Mouse (Mus musculus): Measurements from ENCODE around the gene Epn3. TPM values are rescaled to one million over a fixed set of nuclear protein-coding genes. Genes with fewer than 3 reads are reported as not detected.

The Epn3 gene
- polyA plus RNA-seq (2015; fragmentation: Nextera tagmentation; extraction: Ambion mirVana): 1.8 and 2.5 TPM in 2 replicates

DNA sequence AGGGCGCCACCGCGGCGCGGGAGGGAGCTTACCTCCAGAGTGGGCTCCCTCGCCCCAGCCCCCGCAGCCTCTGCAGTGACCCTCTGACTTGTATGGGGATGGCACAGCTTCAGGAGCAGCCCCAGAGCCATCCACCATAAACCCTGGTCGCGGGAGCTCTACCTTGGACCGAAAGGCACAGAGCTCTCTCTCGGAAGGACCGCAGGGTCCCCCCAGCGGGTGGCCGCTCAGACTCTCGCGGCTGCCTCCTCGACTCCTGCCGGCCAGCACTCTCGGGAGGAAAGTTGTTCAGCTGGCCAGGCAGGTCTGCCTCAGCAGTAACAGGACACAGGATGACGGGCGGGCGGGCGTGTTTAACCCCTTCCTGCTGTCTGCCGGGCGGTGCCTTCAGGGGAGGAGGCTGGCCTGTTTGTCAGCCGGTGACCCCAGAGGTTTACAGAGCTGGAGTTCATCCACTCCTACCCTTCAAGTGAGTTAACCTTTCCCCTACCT, at the start of gene Epn3:
Epn3 (minus strand) TSS at position 314 of the 492 bp plus-strand sequence.

DNA sequence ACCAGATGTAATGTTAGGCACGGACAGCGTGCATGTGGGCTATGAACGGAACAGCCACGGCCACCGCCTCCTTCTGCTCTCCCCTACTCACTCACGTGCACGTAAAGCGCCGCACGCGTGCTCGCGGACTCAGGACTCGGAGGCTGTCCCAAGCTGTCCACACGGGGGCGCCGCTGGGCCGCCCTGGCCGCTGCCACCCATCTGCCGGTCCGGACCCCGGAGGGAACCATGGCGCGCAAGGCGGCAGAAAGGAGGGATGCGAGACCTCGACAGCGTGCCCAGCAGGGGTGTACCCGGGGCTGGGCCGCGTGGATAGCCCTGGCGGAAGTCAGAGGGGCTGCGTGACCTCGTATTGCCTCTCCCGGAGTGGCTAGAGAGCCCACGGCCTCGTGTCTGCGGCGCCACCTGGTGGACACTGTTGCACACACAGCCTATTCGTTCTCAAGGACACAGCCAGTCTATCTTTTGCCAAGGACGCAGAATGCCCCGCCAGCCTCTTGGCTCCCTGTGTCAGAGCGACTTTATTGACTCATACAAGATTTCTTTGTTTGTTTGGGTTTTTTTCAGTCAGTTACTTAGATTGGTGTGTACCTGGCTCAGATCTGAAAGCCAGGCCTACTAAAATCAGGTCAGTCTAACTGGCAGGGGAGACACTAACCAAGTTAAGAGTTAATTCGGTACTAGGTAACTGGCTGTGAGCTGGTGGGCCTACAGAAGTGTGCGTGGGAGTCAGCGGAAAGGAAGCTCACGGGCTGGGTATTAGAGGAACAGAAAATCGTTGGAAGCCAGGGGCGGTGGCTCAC, 49.3 kb upstream of the Epn3 start, which contains the start of gene Rsad1:
Rsad1 (minus strand) TSS at position 368 of the 803 bp plus-strand sequence.

GRCm38 (mm10) chr11:94521219-94521843, 21.6 kb upstream of the Epn3 start, which contains the start of gene Mycbpap:
TSS of gene Mycbpap (minus strand) at chr11:94521742.

GRCm38 (mm10) chr11:94486001-94486400, 13.8 kb downstream of the Epn3 start, which contains the start of gene Spata20:
TSS of gene Spata20 (minus strand) at chr11:94486179.

GRCm38 (mm10) chr11:94473707-94474543, 25.8 kb downstream of the Epn3 start, which contains the start of gene Cacna1g:
TSS of gene Cacna1g (minus strand) at chr11:94474198.

Other genes starting within 250 kb of the Epn3 start
- not detected in 2 replicates for gene Gm21885, start 218.1 kb downstream of the Epn3 start, polyA plus RNA-seq (2015; fragmentation: Nextera tagmentation; extraction: Ambion mirVana)
- 95.4 and 99.3 TPM in 2 replicates for gene Luc7l3, start 178.0 kb downstream of the Epn3 start, polyA plus RNA-seq (2015; fragmentation: Nextera tagmentation; extraction: Ambion mirVana)
- gene Ankrd40, start 172.0 kb downstream of the Epn3 start, polyA plus RNA-seq (2015; fragmentation: Nextera tagmentation; extraction: Ambion mirVana): 23.5 and 24.0 TPM in 2 replicates
- 2.4 and 4.7 TPM in 2 replicates for gene Abcc3, start 107.0 kb downstream of the Epn3 start, polyA plus RNA-seq (2015; fragmentation: Nextera tagmentation; extraction: Ambion mirVana)
- 11.5 and 19.1 TPM in 2 replicates for gene Cacna1g, start 25.8 kb downstream of the Epn3 start, polyA plus RNA-seq (2015; fragmentation: Nextera tagmentation; extraction: Ambion mirVana)
- 0.97 and 1.2 TPM in 2 replicates for gene Spata20, start 13.8 kb downstream of the Epn3 start, polyA plus RNA-seq (2015; fragmentation: Nextera tagmentation; extraction: Ambion mirVana)
- 0.75 and 0.98 TPM in 2 replicates for gene Mycbpap, start 21.8 kb upstream of the Epn3 start, polyA plus RNA-seq (2015; fragmentation: Nextera tagmentation; extraction: Ambion mirVana)
- gene Rsad1, start 49.3 kb upstream of the Epn3 start, polyA plus RNA-seq (2015; fragmentation: Nextera tagmentation; extraction: Ambion mirVana): 9.7 and 12.6 TPM in 2 replicates
- gene Chad, start 65.1 kb upstream of the Epn3 start, polyA plus RNA-seq (2015; fragmentation: Nextera tagmentation; extraction: Ambion mirVana): 2.3 TPM in 2 replicates
- 2.7 and 3.6 TPM in 2 replicates for gene Acsf2, start 101.9 kb upstream of the Epn3 start, polyA plus RNA-seq (2015; fragmentation: Nextera tagmentation; extraction: Ambion mirVana)
- gene Lrrc59, start 129.8 kb upstream of the Epn3 start, polyA plus RNA-seq (2015; fragmentation: Nextera tagmentation; extraction: Ambion mirVana): 110 and 117 TPM in 2 replicates
- gene Mrpl27, start 153.8 kb upstream of the Epn3 start, polyA plus RNA-seq (2015; fragmentation: Nextera tagmentation; extraction: Ambion mirVana): 189 and 199 TPM in 2 replicates
- gene Eme1, start 154.0 kb upstream of the Epn3 start, polyA plus RNA-seq (2015; fragmentation: Nextera tagmentation; extraction: Ambion mirVana): 0.86 and 1.5 TPM in 2 replicates
- gene Xylt2, start 177.5 kb upstream of the Epn3 start, polyA plus RNA-seq (2015; fragmentation: Nextera tagmentation; extraction: Ambion mirVana): 18.1 and 19.3 TPM in 2 replicates
- gene Gm11541, start 204.5 kb upstream of the Epn3 start, polyA plus RNA-seq (2015; fragmentation: Nextera tagmentation; extraction: Ambion mirVana): 0.12 TPM in 1 of 2 replicates, not detected in the other
- gene Cdc34b, start 241.8 kb upstream of the Epn3 start, polyA plus RNA-seq (2015; fragmentation: Nextera tagmentation; extraction: Ambion mirVana): 0.17 TPM in 1 of 2 replicates, not detected in the other

Measured in neural tube, postnatal 0 days (tissue).